Mouse (Mus musculus) limb, embryonic 14.5 days (tissue): Measurements from ENCODE around the gene Bcl6b. TPM values are rescaled to one million over a fixed set of nuclear protein-coding genes. Genes with fewer than 3 reads are reported as not detected.

Experiments
- ATAC-seq: fragments of 200-750 bp; cut with Nextera tagmentation; 2 replicates; pipeline ENCODE4 v1.8.0; 2017; ENCODE audit warnings: low read depth, moderate number of reproducible peaks, moderate TSS enrichment; ENCODE audit not compliant: low FRiP score
- DNase-seq: peaks from one replicate; pipeline ENCODE4 v3.0.0-alpha.2; 2015; ENCODE audit warnings: low spot score
- H3K27ac ChIP-seq: fragments of 300-500 bp; sonication (generic); replicated peaks from 2 replicates; pipeline ENCODE4 v1.5.1; 2014; ENCODE audit warnings: low read depth, mild to moderate bottlenecking, low read length, moderate library complexity, mixed read lengths
- H3K27me3 ChIP-seq: fragments of 300-500 bp; sonication (generic); 2 replicates; pipeline ENCODE4 v1.6.1; 2014; ENCODE audit warnings: low read length, mixed read lengths; ENCODE audit not compliant: control insufficient read depth, insufficient read depth
- H3K36me3 ChIP-seq: fragments of 300-500 bp; sonication (generic); 2 replicates; pipeline ENCODE4 v1.6.1; 2014; ENCODE audit warnings: mild to moderate bottlenecking, low read length, moderate library complexity, mixed read lengths; ENCODE audit not compliant: control insufficient read depth, insufficient read depth
- H3K4me1 ChIP-seq: fragments of 300-500 bp; sonication (generic); 2 replicates; pipeline ENCODE4 v1.6.1; 2014; ENCODE audit warnings: antibody characterized with exemption, low read length, mixed read lengths; ENCODE audit not compliant: control insufficient read depth, insufficient read depth
- H3K4me2 ChIP-seq: fragments of 300-500 bp; sonication (generic); replicated peaks from 2 replicates; pipeline ENCODE4 v1.6.1; 2014; ENCODE audit warnings: low read depth, mild to moderate bottlenecking, low read length, moderate library complexity; ENCODE audit not compliant: severe bottlenecking
- H3K4me3 ChIP-seq: fragments of 300-500 bp; sonication (generic); replicated peaks from 2 replicates; pipeline ENCODE4 v1.5.1; 2014; ENCODE audit warnings: low read length
- H3K9ac ChIP-seq: fragments of 300-500 bp; sonication (generic); 2 replicates; pipeline ENCODE4 v1.6.1; 2014; ENCODE audit warnings: mild to moderate bottlenecking, low read depth, low read length, moderate library complexity; ENCODE audit not compliant: severe bottlenecking
- H3K9me3 ChIP-seq: fragments of 300-500 bp; sonication (generic); 2 replicates; pipeline ENCODE4 v1.6.1; 2016; ENCODE audit warnings: low read length; ENCODE audit not compliant: control insufficient read depth
- POLR2A ChIP-seq: fragments of 200-500 bp; IDR thresholded peaks from 2 replicates; pipeline ENCODE4 v1.8.0; 2012; ENCODE audit warnings: inconsistent platforms, mild to moderate bottlenecking, moderate library complexity, borderline replicate concordance; ENCODE audit not compliant: insufficient read depth, insufficient read length; ENCODE audit errors: extremely low read depth
- WGBS: fragments of 180-500 bp; shearing (Covaris S2); extraction: QIAGEN DNeasy Blood & Tissue Kit; methylation state at CpG from one replicate; pipeline ENCODE4 v1.1.7; 2014; 5-methylcytosine and 5-hydroxymethylcytosine counted together
- polyA plus RNA-seq, 2 experiments: library from polyadenylated mRNA; depleted of rRNA in 1 of 2; stranded (reverse) in 1 of 2; unstranded in 1 of 2; fragments of >200 nt; fragmentation: Nextera tagmentation in 1 of 2; extraction: Ambion mirVana in 1 of 2; gene quantifications; 2 replicates each; pipeline versions ENCODE4 v1.2.1 to v1.2.3; 2012 to 2014

The Bcl6b gene
- polyA plus RNA-seq, 2 experiments, result 12.2 TPM

- Histone ChIP-seq H3K9ac (no peak overlapping the region), H3K36me3 (no peaks in the 10 kb centered on the region), H3K27me3 (peaks cover 55% of the 10 kb centered on the region), H3K4me1 (peaks cover 13% of the 10 kb centered on the region; the same call in 1 of the 2 replicates), H3K4me2 (peak overlapping the region; percentile 32), H3K9me3 (no peaks in the 10 kb centered on the region), H3K4me3 (0 out of 2 replicates have a peak overlapping the region, but pooled peaks have one; percentile 25), H3K27ac (no peak overlapping the region)
- no peak for TF ChIP-seq POLR2A
- 32% methylated on average over 5 of the region's 5 CpGs for WGBS
- ATAC-seq (no peak), DNase-seq (no peak)
These were observed 2.5 kb downstream of the Bcl6b start for GRCm38 (mm10) chr11:70227126-70227525.

GRCm38 (mm10) chr11:70226602-70226890 lies 3.1 kb downstream of the Bcl6b start:
- peak overlapping the region; percentile 32 for H3K4me2 ChIP-seq
- no peak for TF ChIP-seq POLR2A
- H3K4me3 ChIP-seq, result peak overlapping the region; percentile 25
- DNase-seq (no peak), ATAC-seq (no peak)
- WGBS, result 5% methylated on average over 18 of the region's 18 CpGs
- H3K4me1 ChIP-seq, result peaks cover 19% of the 10 kb centered on the region; the same call in 1 of the 2 replicates
- H3K27me3 ChIP-seq, result peaks cover 55% of the 10 kb centered on the region
- H3K27ac ChIP-seq, result no peak overlapping the region; the same call in 1 of the 2 replicates
- no peak overlapping the region for H3K9ac ChIP-seq
- H3K36me3 ChIP-seq, result no peaks in the 10 kb centered on the region
- no peaks in the 10 kb centered on the region for H3K9me3 ChIP-seq

DNA sequence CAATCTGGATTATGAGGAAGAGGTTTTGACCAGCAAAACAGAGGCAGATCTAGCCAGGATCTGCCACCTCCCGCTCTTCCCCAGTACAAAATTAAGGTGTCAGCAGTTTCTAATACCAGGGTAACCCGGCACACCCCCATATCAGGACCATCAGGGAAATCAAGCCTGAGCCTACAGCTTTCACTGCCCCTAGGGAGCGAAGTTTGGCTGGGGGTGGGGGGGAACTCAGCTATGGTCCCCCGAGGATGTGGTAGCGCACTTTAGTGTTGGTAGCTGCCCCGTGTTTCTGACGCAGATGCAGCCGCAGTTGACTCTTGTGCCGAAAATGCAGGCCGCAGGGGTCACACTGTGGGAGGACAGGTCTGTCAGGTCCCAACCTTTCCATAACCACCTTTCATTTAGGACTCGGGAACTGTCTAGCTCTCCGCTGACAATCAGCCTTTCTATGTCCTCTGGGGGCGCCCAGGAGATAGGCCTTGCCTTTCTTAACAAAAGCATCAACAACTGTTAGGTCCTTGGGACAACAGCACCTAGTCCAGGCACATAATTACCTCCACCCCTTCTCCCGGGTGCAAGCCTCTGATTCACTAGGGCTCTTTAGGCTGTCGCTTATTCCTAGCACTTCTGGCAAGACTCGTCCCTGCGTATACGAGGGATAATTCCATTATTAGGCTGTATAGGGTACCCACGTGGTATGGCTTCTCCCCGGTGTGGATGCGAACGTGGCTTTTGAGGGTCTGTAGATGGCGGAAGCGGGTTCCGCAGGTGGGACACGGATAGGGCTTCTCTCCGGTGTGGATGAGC lies 3.6 kb downstream of the Bcl6b start:
- H3K27ac ChIP-seq, result no peak overlapping the region
- peaks cover 55% of the 10 kb centered on the region for H3K27me3 ChIP-seq
- WGBS, result 20% methylated on average over 27 of the region's 27 CpGs
- no peaks in the 10 kb centered on the region for H3K9me3 ChIP-seq
- H3K4me2 ChIP-seq, result peak overlapping the region; percentile 32
- H3K36me3 ChIP-seq, result no peaks in the 10 kb centered on the region
- H3K4me3 ChIP-seq, result peak overlapping the region; percentile 25
- ATAC-seq (no peak), DNase-seq (no peak)
- peaks cover 22% of the 10 kb centered on the region; the same call in 1 of the 2 replicates for H3K4me1 ChIP-seq
- no peak for TF ChIP-seq POLR2A
- no peak overlapping the region for H3K9ac ChIP-seq

DNA sequence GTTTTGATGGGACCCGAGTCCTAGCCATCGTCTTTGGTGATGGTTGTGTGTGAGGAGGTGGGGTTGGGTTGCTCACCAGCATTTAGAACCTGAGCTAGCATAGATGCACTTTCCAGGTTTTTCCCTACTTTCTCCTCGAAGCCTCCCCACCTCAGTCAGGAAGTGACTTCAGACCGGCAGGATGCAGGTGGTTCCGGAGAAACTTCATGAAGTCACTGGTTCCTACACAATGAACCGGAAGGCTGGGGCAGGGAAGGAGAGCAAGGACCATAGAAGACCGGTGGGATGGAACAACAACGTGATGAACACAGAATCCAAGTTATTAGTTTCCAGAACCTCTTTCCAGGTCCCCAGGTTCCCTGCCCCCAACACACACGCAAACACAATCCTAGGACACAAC lies 5.9 kb downstream of the Bcl6b start:
- H3K27me3 ChIP-seq, result peaks cover 39% of the 10 kb centered on the region
- peaks cover 31% of the 10 kb centered on the region for H3K4me1 ChIP-seq
- 82% methylated on average over 9 of the region's 9 CpGs for WGBS
- no peak for ATAC-seq
- no peak overlapping the region for H3K9ac ChIP-seq
- no peak for DNase-seq
- no peak for TF ChIP-seq POLR2A
- no peak overlapping the region for H3K4me2 ChIP-seq
- no peak overlapping the region for H3K4me3 ChIP-seq
- H3K9me3 ChIP-seq, result no peaks in the 10 kb centered on the region
- no peaks in the 10 kb centered on the region for H3K36me3 ChIP-seq
- no peak overlapping the region for H3K27ac ChIP-seq

- Histone ChIP-seq H3K4me1 (peaks cover 29% of the 10 kb centered on the region), H3K27ac (peak overlapping the region; percentile 69), H3K9me3 (no peaks in the 10 kb centered on the region), H3K27me3 (peaks cover 24% of the 10 kb centered on the region), H3K36me3 (peaks cover 6% of the 10 kb centered on the region), H3K4me3 (peak overlapping the region; percentile 47), H3K4me2 (peak overlapping the region; percentile 74), H3K9ac (peak overlapping the region; percentile 50; the same call in 1 of the 2 replicates)
- WGBS, result 11% methylated on average over 14 of the region's 14 CpGs
- ATAC-seq (no peak), DNase-seq (no peak)
- TF ChIP-seq POLR2A, result no peak
These were observed 7.7 kb downstream of the Bcl6b start for GRCm38 (mm10) chr11:70221603-70222500.
